Mouse (Mus musculus) small intestine, adult 2 months (tissue): ENCODE measurements at regions not wholly inside any gene's neighbourhood (a gene's known extent, or its start where the extent isn't known, plus 50 kb on each side); places are given as distances from the start of the nearest gene placed in this dataset.

Experiments used
- CTCF ChIP-seq: fragments of 200-500 bp; IDR thresholded peaks from 2 replicates; pipeline ENCODE4 v1.5.1; 2012; ENCODE audit warnings: low read depth, mild to moderate bottlenecking, control low read depth, inconsistent platforms, low read length, moderate library complexity, mixed read lengths; ENCODE audit not compliant: insufficient replicate concordance, insufficient read length; ENCODE audit errors: extremely low read depth
- POLR2A ChIP-seq: fragments of 200-500 bp; IDR thresholded peaks from 2 replicates; pipeline ENCODE4 v1.6.1; 2012; ENCODE audit warnings: low read depth, mild to moderate bottlenecking, control low read depth, inconsistent platforms, low read length, moderate library complexity

GRCm38 (mm10) chr9:11119153-11119552 lies 214.6 kb upstream of the Cntn5 start:
- TF ChIP-seq CTCF (no peak), POLR2A (no peak)
